Mouse (Mus musculus) midbrain, embryonic 10.5 days (tissue): ENCODE data around the gene Agpat1. TPM values are rescaled to one million over a fixed set of nuclear protein-coding genes. Genes with fewer than 3 reads are reported as not detected.

Source experiments
- DNase-seq: peaks from one replicate; pipeline ENCODE4 v3.0.0-alpha.2; 2017; ENCODE audit warnings: low spot score
- H3K27ac ChIP-seq: fragments of 300-500 bp; sonication (generic); replicated peaks from 2 replicates; pipeline ENCODE4 v1.5.1; 2016; ENCODE audit warnings: mild to moderate bottlenecking
- H3K27me3 ChIP-seq: fragments of 300-500 bp; sonication (generic); 2 replicates; pipeline ENCODE4 v1.6.1; 2016; ENCODE audit warnings: low read depth, mild to moderate bottlenecking; ENCODE audit not compliant: poor library complexity, severe bottlenecking
- H3K36me3 ChIP-seq: fragments of 300-500 bp; sonication (generic); 2 replicates; pipeline ENCODE4 v1.6.1; 2016; ENCODE audit warnings: mild to moderate bottlenecking, moderate library complexity
- H3K4me1 ChIP-seq: fragments of 300-500 bp; sonication (generic); 2 replicates; pipeline ENCODE4 v1.6.1; 2016
- H3K4me3 ChIP-seq: fragments of 300-500 bp; sonication (generic); 2 replicates; pipeline ENCODE4 v1.5.1; 2016; ENCODE audit warnings: mild to moderate bottlenecking, moderate library complexity
- H3K9me3 ChIP-seq: fragments of 300-500 bp; sonication (generic); replicated peaks from 2 replicates; pipeline ENCODE4 v1.6.1; 2016; ENCODE audit warnings: mild to moderate bottlenecking
- WGBS: fragments of 180-500 bp; shearing (Covaris S2); methylation state at CpG from one replicate; pipeline ENCODE4 v1.1.7; 2016; 5-methylcytosine and 5-hydroxymethylcytosine counted together
- polyA plus RNA-seq: library from polyadenylated mRNA; unstranded; fragments of >200 nt; fragmentation: Nextera tagmentation; extraction: Ambion mirVana; gene quantifications from 2 replicates; pipeline ENCODE4 v1.2.1, GENCODE M21; 2016

Agpat1 gene
- polyA plus RNA-seq, 1 experiment from 2014 or later: 66.0 TPM

DNA sequence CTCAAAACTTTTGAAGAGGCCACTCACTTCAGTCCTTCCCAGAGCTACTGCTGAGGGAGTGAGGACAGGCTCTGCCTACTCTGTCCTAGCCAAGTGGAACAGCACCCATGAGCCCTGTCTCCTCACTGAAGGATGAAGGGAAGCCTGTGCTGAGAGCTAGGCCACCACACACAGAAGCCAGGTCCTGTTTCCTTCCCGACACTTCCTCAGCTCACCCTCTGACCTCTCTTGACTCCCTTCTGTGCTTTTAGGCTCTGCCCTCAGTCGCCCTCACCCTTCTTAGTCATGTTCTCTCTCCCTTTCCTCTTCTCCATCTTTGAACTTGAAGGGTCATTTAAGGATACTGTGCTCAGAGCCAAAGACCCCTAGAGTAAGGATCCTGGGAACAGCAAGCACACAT is 53.2 kb downstream of the Agpat1 start:
- Histone ChIP-seq H3K27me3 (peaks cover 33% of the 10 kb centered on the region), H3K9me3 (no peaks in the 10 kb centered on the region), H3K4me3 (0 out of 2 replicates have a peak overlapping the region, but pooled peaks have one; percentile 0), H3K4me1 (peaks cover 41% of the 10 kb centered on the region), H3K27ac (no peak overlapping the region), H3K36me3 (peaks cover 35% of the 10 kb centered on the region)
- DNase-seq: no peak
- WGBS: 41% methylated on average over 2 of the region's 2 CpGs

DNA sequence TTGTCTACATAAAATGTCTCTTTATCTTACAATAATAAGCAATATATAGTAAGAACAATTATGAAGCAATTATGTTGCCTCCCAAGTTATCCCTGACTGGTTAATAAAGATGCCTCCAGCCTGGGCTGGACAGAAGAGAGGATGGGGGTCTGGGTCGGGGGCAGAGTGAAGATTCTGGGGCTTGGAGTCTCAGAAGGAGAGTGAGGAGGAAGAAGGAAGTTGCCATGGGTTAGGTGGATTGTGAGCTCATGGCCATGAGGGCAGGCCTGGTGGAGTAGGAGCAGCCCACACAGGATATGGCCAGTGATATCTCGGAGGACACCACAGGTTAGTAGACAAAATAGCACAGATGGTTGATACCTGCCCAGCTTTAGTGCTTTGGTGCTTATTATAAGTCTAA is 54.1 kb downstream of the Agpat1 start:
- H3K36me3 ChIP-seq: peaks cover 26% of the 10 kb centered on the region
- no peak overlapping the region for H3K27ac ChIP-seq
- peaks cover 41% of the 10 kb centered on the region for H3K4me1 ChIP-seq
- no peak overlapping the region for H3K4me3 ChIP-seq
- no peak for DNase-seq
- no peaks in the 10 kb centered on the region for H3K9me3 ChIP-seq
- 90% methylated on average over 2 of the region's 2 CpGs for WGBS
- peaks cover 36% of the 10 kb centered on the region for H3K27me3 ChIP-seq

DNA sequence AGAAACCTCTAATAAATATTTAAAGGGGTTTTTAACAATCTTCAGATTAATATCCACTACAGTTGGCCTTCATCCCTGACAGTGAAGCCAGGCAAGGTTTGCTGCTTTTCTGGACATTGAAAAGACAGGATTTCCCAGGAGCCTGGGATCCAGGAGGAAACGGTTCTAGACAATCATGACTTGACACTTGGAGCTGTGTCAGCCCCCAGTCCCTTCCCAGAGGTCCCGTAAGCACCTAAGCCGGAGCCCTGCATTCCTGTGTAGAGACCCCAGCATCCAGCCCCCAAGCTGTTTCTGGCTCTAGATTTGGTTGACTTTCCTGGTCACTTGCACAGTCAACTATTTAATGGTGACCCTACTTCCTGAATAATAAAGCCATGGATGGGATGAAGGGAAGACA is 54.5 kb downstream of the Agpat1 start:
- WGBS: 89% methylated on average over 3 of the region's 3 CpGs
- no peaks in the 10 kb centered on the region for H3K9me3 ChIP-seq
- H3K27ac ChIP-seq: no peak overlapping the region
- H3K27me3 ChIP-seq: peaks cover 36% of the 10 kb centered on the region
- no peak overlapping the region for H3K4me3 ChIP-seq
- DNase-seq: no peak
- peaks cover 41% of the 10 kb centered on the region for H3K4me1 ChIP-seq
- peaks cover 21% of the 10 kb centered on the region for H3K36me3 ChIP-seq

DNA sequence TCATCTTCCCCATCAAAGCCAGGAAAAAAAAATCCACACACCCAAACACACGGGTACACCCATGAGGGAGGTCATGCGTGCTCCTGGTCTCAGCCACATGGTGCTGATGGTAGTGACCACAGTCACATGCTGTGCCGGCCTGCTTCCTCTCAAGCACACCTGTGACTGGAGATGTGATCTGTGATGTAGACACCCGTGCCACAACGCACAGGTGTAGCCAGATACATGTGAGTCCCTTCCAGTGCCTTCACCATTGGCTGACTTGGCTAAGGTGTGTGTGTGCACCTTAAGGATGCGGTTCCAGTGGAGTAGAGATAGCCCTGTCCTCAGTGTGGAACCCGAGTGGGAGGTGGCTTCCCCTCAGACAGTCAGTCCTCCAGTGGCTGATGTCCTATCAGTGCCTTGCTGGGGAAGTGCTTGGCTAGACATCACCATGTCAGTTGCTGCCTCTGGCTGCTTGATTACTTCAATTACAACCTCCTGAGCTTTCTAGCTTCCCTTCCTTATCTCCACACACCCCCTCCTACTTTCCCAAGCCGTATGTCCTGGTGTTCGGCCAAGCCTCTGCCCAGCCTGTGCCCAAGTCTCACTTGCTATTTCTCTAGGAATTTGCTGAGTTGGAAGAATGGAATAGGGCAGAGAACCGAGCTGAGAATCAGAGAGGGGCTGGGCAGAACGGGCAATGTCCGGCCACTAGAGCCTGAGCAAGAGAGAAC is 55.3 kb downstream of the Agpat1 start:
- DNase-seq: no peak
- WGBS: 73% methylated on average over 12 of the region's 12 CpGs
- peaks cover 36% of the 10 kb centered on the region for H3K27me3 ChIP-seq
- H3K9me3 ChIP-seq: no peaks in the 10 kb centered on the region
- no peak overlapping the region for H3K27ac ChIP-seq
- H3K4me3 ChIP-seq: no peak overlapping the region
- H3K4me1 ChIP-seq: peaks cover 41% of the 10 kb centered on the region
- peaks cover 14% of the 10 kb centered on the region for H3K36me3 ChIP-seq

DNA sequence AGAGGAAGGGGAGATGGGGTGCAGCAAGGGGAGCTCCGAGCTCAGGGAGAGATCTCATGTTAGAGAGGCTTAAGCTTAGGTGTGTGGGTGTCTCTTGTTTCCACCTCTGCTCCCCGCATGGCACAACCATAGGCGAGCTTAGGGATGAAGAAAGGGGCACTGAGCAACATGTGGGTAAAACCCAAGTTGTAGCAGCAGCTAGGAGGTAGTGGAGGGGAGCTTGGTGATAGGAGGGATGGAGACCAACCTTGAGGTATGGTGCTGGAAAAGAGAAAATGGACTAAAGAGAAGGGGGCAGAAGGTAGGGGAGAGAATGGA is 55.8 kb downstream of the Agpat1 start:
- Histone ChIP-seq H3K4me3 (no peak overlapping the region), H3K9me3 (no peaks in the 10 kb centered on the region), H3K36me3 (peaks cover 9% of the 10 kb centered on the region), H3K27ac (no peak overlapping the region), H3K27me3 (peaks cover 36% of the 10 kb centered on the region), H3K4me1 (peaks cover 41% of the 10 kb centered on the region)
- WGBS: 72% methylated on average over 3 of the region's 3 CpGs
- no peak for DNase-seq

DNA sequence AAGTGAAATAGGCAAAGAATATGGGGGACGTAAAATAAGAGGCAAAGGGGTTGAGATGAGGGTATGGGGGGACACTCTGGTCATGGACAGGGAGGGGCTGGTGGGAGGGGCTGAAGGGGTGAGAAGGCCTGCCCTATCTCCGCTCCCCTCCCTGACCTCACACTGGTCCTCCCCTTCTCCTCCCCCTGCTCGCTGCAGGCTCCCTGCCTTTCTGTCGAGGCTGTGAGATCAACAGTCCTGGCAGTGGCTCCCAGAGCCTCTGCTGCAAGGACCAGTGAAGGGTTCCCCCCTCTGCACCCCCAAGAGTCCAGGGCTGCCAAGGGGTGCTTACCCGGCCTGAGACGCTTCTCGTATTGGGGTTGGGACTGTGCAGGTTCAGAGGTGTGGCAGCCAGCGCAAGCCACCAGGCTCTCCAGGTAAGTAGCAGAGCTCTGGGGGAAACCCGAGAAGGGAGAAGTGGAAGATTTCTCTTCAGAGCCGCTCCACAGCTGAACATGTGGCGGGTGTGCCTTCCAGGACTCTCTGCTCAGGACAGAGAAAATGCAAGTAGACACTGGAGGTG is 56.3 kb downstream of the Agpat1 start:
- 44% methylated on average over 11 of the region's 11 CpGs for WGBS
- H3K4me1 ChIP-seq: peaks cover 38% of the 10 kb centered on the region
- peaks cover 4% of the 10 kb centered on the region for H3K36me3 ChIP-seq
- no peak overlapping the region for H3K4me3 ChIP-seq
- DNase-seq: no peak
- peaks cover 36% of the 10 kb centered on the region for H3K27me3 ChIP-seq
- no peak overlapping the region for H3K27ac ChIP-seq
- no peaks in the 10 kb centered on the region for H3K9me3 ChIP-seq

DNA sequence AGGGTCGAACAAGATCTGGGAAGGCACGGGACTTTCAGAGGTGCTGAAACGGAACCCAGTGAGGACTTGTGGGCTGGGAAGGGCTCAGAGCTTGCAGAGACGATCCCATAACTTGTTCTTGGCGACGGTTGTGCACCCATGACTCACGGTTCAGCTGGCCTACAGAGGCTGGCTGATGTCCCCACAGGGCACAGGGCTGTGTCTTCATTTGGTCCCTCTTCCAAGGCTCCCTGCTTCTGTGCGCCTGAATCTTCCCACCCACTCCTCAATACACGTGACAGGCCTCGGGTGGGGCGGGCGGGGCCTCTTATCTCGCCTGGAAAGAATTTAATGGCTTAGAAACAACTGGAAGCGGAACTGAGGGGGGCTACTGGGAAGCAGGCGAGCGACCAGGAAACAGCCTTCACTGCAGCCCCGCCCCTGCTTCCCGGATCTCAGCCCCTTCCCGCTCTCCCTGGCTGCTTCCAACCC is 57.1 kb downstream of the Agpat1 start:
- Histone ChIP-seq H3K9me3 (no peaks in the 10 kb centered on the region), H3K27me3 (peaks cover 36% of the 10 kb centered on the region), H3K4me1 (peaks cover 30% of the 10 kb centered on the region), H3K36me3 (no peaks in the 10 kb centered on the region), H3K27ac (no peak overlapping the region), H3K4me3 (peak overlapping the region; percentile 29)
- WGBS: 9% methylated on average over 19 of the region's 19 CpGs
- DNase-seq: no peak

DNA sequence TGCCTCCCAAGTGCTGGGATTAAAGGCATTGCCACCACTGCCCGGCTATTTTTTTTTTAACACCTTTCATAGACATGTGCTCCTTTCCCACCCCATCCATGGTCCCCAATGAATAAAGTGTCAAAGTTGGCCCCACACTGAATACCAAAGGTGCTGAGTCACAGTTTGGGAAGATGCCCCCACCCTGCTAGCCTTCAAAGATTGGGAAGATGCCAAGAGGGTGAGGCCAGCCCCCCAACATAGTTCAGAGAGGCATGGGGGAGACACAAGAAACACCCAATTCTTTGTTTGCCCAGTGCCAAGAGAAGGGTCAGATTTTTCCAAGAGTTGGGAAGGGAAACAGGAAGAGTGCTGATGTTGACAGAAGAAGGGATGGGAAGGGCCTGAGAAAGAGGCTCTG is 58.4 kb downstream of the Agpat1 start:
- WGBS: 93% methylated on average over 1 of the region's 1 CpGs
- H3K9me3 ChIP-seq: no peaks in the 10 kb centered on the region
- no peak overlapping the region for H3K4me3 ChIP-seq
- H3K27ac ChIP-seq: no peak overlapping the region
- H3K36me3 ChIP-seq: no peaks in the 10 kb centered on the region
- peaks cover 36% of the 10 kb centered on the region for H3K27me3 ChIP-seq
- peaks cover 17% of the 10 kb centered on the region for H3K4me1 ChIP-seq
- no peak for DNase-seq

DNA sequence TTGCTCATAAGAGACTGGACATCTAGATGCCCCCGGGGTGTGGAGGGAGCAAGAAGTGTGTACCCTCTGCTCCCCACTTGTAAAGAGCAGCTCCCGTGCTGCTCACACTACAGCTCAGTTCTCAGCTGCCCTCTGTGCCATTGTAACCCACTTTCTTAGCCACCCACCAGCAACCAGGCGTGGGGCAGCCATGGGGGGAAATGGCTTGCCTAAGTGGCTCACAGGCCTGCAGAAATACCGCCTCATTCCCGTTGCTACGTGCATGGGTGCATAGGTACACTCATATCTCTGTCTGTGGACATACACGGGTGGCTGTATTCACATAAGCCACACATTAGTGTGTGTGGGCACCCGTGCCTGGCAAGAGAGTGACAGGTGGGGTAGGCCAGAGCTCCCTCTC is 58.9 kb downstream of the Agpat1 start:
- 84% methylated on average over 8 of the region's 8 CpGs for WGBS
- Histone ChIP-seq H3K36me3 (no peaks in the 10 kb centered on the region), H3K4me1 (peaks cover 15% of the 10 kb centered on the region), H3K4me3 (no peak overlapping the region), H3K27me3 (peaks cover 36% of the 10 kb centered on the region), H3K27ac (no peak overlapping the region), H3K9me3 (no peaks in the 10 kb centered on the region)
- DNase-seq: no peak

Other genes starting within 250 kb of the Agpat1 start
- gene Btnl2, start 249.4 kb upstream of the Agpat1 start, polyA plus RNA-seq: 0.04 TPM in 1 of 2 replicates, not detected in the other
- not detected in 2 replicates for gene Btnl1, start 227.1 kb upstream of the Agpat1 start, polyA plus RNA-seq
- 1.8 and 3.1 TPM in 2 replicates for gene BC051142, start 205.4 kb upstream of the Agpat1 start, polyA plus RNA-seq
- not detected in 2 replicates for gene Btnl4, start 126.9 kb upstream of the Agpat1 start, polyA plus RNA-seq
- gene Btnl6, start 86.9 kb upstream of the Agpat1 start, polyA plus RNA-seq: not detected in 2 replicates
- 8.7 and 10.0 TPM in 2 replicates for gene Notch4, start 40.0 kb upstream of the Agpat1 start, polyA plus RNA-seq
- gene Gpsm3, start 14.5 kb upstream of the Agpat1 start, polyA plus RNA-seq: 5.3 and 6.6 TPM in 2 replicates
- gene Pbx2, start 13.0 kb upstream of the Agpat1 start, polyA plus RNA-seq: 17.5 and 17.7 TPM in 2 replicates
- gene Ager, start 6.4 kb upstream of the Agpat1 start, polyA plus RNA-seq: 3.1 and 3.2 TPM in 2 replicates
- gene Rnf5, start 572 bp upstream of the Agpat1 start, polyA plus RNA-seq: 202 and 233 TPM in 2 replicates
- 4.3 TPM in 2 replicates for gene Egfl8, start 11.7 kb downstream of the Agpat1 start, polyA plus RNA-seq
- gene Ppt2, start 24.2 kb downstream of the Agpat1 start, polyA plus RNA-seq: 22.5 and 23.6 TPM in 2 replicates
- 0.54 and 1.2 TPM in 2 replicates for gene Prrt1, start 25.3 kb downstream of the Agpat1 start, polyA plus RNA-seq
- gene Fkbpl, start 40.5 kb downstream of the Agpat1 start, polyA plus RNA-seq: 16.8 and 18.9 TPM in 2 replicates
- gene Atf6b, start 42.9 kb downstream of the Agpat1 start, polyA plus RNA-seq: 111 and 123 TPM in 2 replicates
- gene Tnxb, start 66.3 kb downstream of the Agpat1 start, polyA plus RNA-seq: not detected in 2 replicates
- gene C4b, start 139.6 kb downstream of the Agpat1 start, polyA plus RNA-seq: not detected in 2 replicates
- gene Cyp21a1, start 200.3 kb downstream of the Agpat1 start, polyA plus RNA-seq: not detected in 2 replicates
- gene Stk19, start 232.7 kb downstream of the Agpat1 start, polyA plus RNA-seq: 30.2 and 30.6 TPM in 2 replicates
- 81.2 and 88.1 TPM in 2 replicates for gene Dxo, start 232.8 kb downstream of the Agpat1 start, polyA plus RNA-seq
- 57.8 and 62.4 TPM in 2 replicates for gene Skiv2l, start 245.9 kb downstream of the Agpat1 start, polyA plus RNA-seq
- gene Nelfe, start 246.1 kb downstream of the Agpat1 start, polyA plus RNA-seq: 137 and 139 TPM in 2 replicates